Mouse (Mus musculus) limb, embryonic 13.5 days (tissue): ENCODE measurements at regions not wholly inside any gene's neighbourhood (a gene's known extent, or its start where the extent isn't known, plus 50 kb on each side); places are given as distances from the start of the nearest gene placed in this dataset.

Experiments used
- ATAC-seq: fragments of 200-750 bp; cut with Nextera tagmentation; 2 replicates; pipeline ENCODE4 v1.8.0; 2017; ENCODE audit warnings: low read depth, moderate number of reproducible peaks, moderate TSS enrichment; ENCODE audit not compliant: low FRiP score
- H3K27ac ChIP-seq: fragments of 300-500 bp; sonication (generic); 2 replicates; pipeline ENCODE4 v1.5.1; 2015; ENCODE audit warnings: inconsistent platforms, mild to moderate bottlenecking, moderate library complexity
- H3K27me3 ChIP-seq: fragments of 300-500 bp; sonication (generic); 2 replicates; pipeline ENCODE4 v1.6.1; 2015; ENCODE audit warnings: mild to moderate bottlenecking, inconsistent platforms
- H3K36me3 ChIP-seq: fragments of 300-500 bp; sonication (generic); 2 replicates; pipeline ENCODE4 v1.6.1; 2015; ENCODE audit warnings: inconsistent platforms, mild to moderate bottlenecking, moderate library complexity
- H3K4me1 ChIP-seq: fragments of 300-500 bp; sonication (generic); 2 replicates; pipeline ENCODE4 v1.6.1; 2015; ENCODE audit warnings: inconsistent platforms
- H3K4me2 ChIP-seq: fragments of 300-500 bp; sonication (generic); replicated peaks from 2 replicates; pipeline ENCODE4 v1.6.1; 2015; ENCODE audit warnings: inconsistent platforms, mild to moderate bottlenecking, moderate library complexity
- H3K4me3 ChIP-seq: fragments of 300-500 bp; sonication (generic); 2 replicates; pipeline ENCODE4 v1.5.1; 2015; ENCODE audit warnings: moderate library complexity, mild to moderate bottlenecking, inconsistent platforms
- H3K9ac ChIP-seq: fragments of 300-500 bp; sonication (generic); 2 replicates; pipeline ENCODE4 v1.6.1; 2015; ENCODE audit warnings: mild to moderate bottlenecking, inconsistent platforms
- H3K9me3 ChIP-seq: fragments of 300-500 bp; sonication (generic); 2 replicates; pipeline ENCODE4 v1.6.1; 2016; ENCODE audit warnings: inconsistent platforms
- WGBS: fragments of 180-500 bp; shearing (Covaris S2); methylation state at CpG from one replicate; pipeline ENCODE4 v1.1.7; 2015; 5-methylcytosine and 5-hydroxymethylcytosine counted together

GRCm38 (mm10) chr5:12937052-12937451, 188.2 kb upstream of the Sema3a start:
- H3K27ac ChIP-seq: no peak overlapping the region
- H3K4me3 ChIP-seq: no peak overlapping the region
- H3K9ac ChIP-seq: no peak overlapping the region
- H3K4me2 ChIP-seq: no peak overlapping the region
- no peaks in the 10 kb centered on the region for H3K36me3 ChIP-seq
- no peaks in the 10 kb centered on the region for H3K27me3 ChIP-seq
- peaks cover 4% of the 10 kb centered on the region; the same call in 1 of the 2 replicates for H3K4me1 ChIP-seq
- 50% methylated on average over 5 of the region's 5 CpGs for WGBS
- no peaks in the 10 kb centered on the region for H3K9me3 ChIP-seq
- ATAC-seq: no peak

GRCm38 (mm10) chr5:12938162-12938852, 186.9 kb upstream of the Sema3a start:
- no peak overlapping the region for H3K27ac ChIP-seq
- no peak overlapping the region for H3K4me2 ChIP-seq
- no peaks in the 10 kb centered on the region for H3K36me3 ChIP-seq
- H3K27me3 ChIP-seq: no peaks in the 10 kb centered on the region
- 91% methylated on average over 2 of the region's 2 CpGs for WGBS
- H3K9me3 ChIP-seq: no peaks in the 10 kb centered on the region
- H3K9ac ChIP-seq: no peak overlapping the region
- peaks cover 4% of the 10 kb centered on the region; the same call in 1 of the 2 replicates for H3K4me1 ChIP-seq
- ATAC-seq: no peak
- H3K4me3 ChIP-seq: no peak overlapping the region

GRCm38 (mm10) chr5:12944554-12944953, 180.7 kb upstream of the Sema3a start:
- H3K4me1 ChIP-seq: peaks cover 11% of the 10 kb centered on the region; the same call in 1 of the 2 replicates
- no peak overlapping the region for H3K27ac ChIP-seq
- no peaks in the 10 kb centered on the region for H3K27me3 ChIP-seq
- no peak overlapping the region for H3K4me3 ChIP-seq
- WGBS: 74% methylated on average over 5 of the region's 5 CpGs
- no peaks in the 10 kb centered on the region for H3K9me3 ChIP-seq
- no peak overlapping the region for H3K9ac ChIP-seq
- ATAC-seq: no peak
- H3K36me3 ChIP-seq: no peaks in the 10 kb centered on the region
- no peak overlapping the region for H3K4me2 ChIP-seq

GRCm38 (mm10) chr5:12948472-12948871, 176.7 kb upstream of the Sema3a start:
- no peak for ATAC-seq

GRCm38 (mm10) chr5:12970987-12971386, 154.2 kb upstream of the Sema3a start:
- H3K9me3 ChIP-seq: no peaks in the 10 kb centered on the region
- WGBS: 42% methylated on average over 5 of the region's 5 CpGs
- no peak for ATAC-seq

More at GRCm38 (mm10) chr5:12948472-12948871, 176.7 kb upstream of the Sema3a start:
- no peaks in the 10 kb centered on the region for H3K27me3 ChIP-seq
- no peak overlapping the region for H3K4me3 ChIP-seq
- H3K9ac ChIP-seq: no peak overlapping the region
- no peak overlapping the region for H3K4me2 ChIP-seq
- 44% methylated on average over 2 of the region's 2 CpGs for WGBS
- no peaks in the 10 kb centered on the region for H3K36me3 ChIP-seq
- no peak overlapping the region for H3K27ac ChIP-seq
- peaks cover 11% of the 10 kb centered on the region; the same call in 1 of the 2 replicates for H3K4me1 ChIP-seq
- no peaks in the 10 kb centered on the region for H3K9me3 ChIP-seq

GRCm38 (mm10) chr5:12973701-12974100, 151.5 kb upstream of the Sema3a start:
- Histone ChIP-seq H3K9ac (no peak overlapping the region), H3K9me3 (no peaks in the 10 kb centered on the region), H3K36me3 (no peaks in the 10 kb centered on the region), H3K27ac (no peak overlapping the region), H3K4me2 (no peak overlapping the region), H3K27me3 (no peaks in the 10 kb centered on the region), H3K4me1 (no peaks in the 10 kb centered on the region), H3K4me3 (no peak overlapping the region)
- 60% methylated on average over 3 of the region's 3 CpGs for WGBS
- no peak for ATAC-seq

More at GRCm38 (mm10) chr5:12970987-12971386, 154.2 kb upstream of the Sema3a start:
- no peak overlapping the region for H3K27ac ChIP-seq
- H3K4me1 ChIP-seq: no peaks in the 10 kb centered on the region
- H3K36me3 ChIP-seq: no peaks in the 10 kb centered on the region
- H3K27me3 ChIP-seq: no peaks in the 10 kb centered on the region
- no peak overlapping the region for H3K9ac ChIP-seq
- no peak overlapping the region for H3K4me2 ChIP-seq
- no peak overlapping the region for H3K4me3 ChIP-seq

- ATAC-seq: no peak
Measured at GRCm38 (mm10) chr5:12976015-12976742, 149.0 kb upstream of the Sema3a start.

GRCm38 (mm10) chr5:12977875-12978274, 147.3 kb upstream of the Sema3a start:
- H3K27me3 ChIP-seq: no peaks in the 10 kb centered on the region
- no peak overlapping the region for H3K4me2 ChIP-seq
- WGBS: 82% methylated on average over 2 of the region's 2 CpGs
- H3K27ac ChIP-seq: no peak overlapping the region
- no peak overlapping the region for H3K9ac ChIP-seq
- ATAC-seq: no peak
- H3K4me1 ChIP-seq: no peaks in the 10 kb centered on the region
- H3K9me3 ChIP-seq: no peaks in the 10 kb centered on the region
- no peaks in the 10 kb centered on the region for H3K36me3 ChIP-seq
- H3K4me3 ChIP-seq: no peak overlapping the region

More at GRCm38 (mm10) chr5:12976015-12976742, 149.0 kb upstream of the Sema3a start:
- Histone ChIP-seq H3K9ac (no peak overlapping the region), H3K4me3 (no peak overlapping the region), H3K4me2 (no peak overlapping the region), H3K27ac (no peak overlapping the region), H3K27me3 (no peaks in the 10 kb centered on the region), H3K4me1 (no peaks in the 10 kb centered on the region), H3K36me3 (no peaks in the 10 kb centered on the region), H3K9me3 (no peaks in the 10 kb centered on the region)
- WGBS: 82% methylated on average over 8 of the region's 8 CpGs

GRCm38 (mm10) chr5:12993826-12994225, 131.4 kb upstream of the Sema3a start:
- Histone ChIP-seq H3K9me3 (no peaks in the 10 kb centered on the region), H3K27me3 (no peaks in the 10 kb centered on the region), H3K4me1 (0 out of 2 replicates have a peak, but pooled peaks cover 9% of the 10 kb centered on the region), H3K36me3 (no peaks in the 10 kb centered on the region), H3K9ac (no peak overlapping the region), H3K4me2 (no peak overlapping the region), H3K27ac (no peak overlapping the region), H3K4me3 (no peak overlapping the region)
- ATAC-seq: peak; percentile 76; the same call in 1 of the 2 replicates
- 78% methylated on average over 1 of the region's 1 CpGs for WGBS

GRCm38 (mm10) chr5:12997440-12997839, 127.8 kb upstream of the Sema3a start:
- H3K9me3 ChIP-seq: no peaks in the 10 kb centered on the region
- ATAC-seq: no peak
- WGBS: 86% methylated on average over 6 of the region's 6 CpGs
- no peak overlapping the region for H3K27ac ChIP-seq
- H3K9ac ChIP-seq: no peak overlapping the region
- H3K4me3 ChIP-seq: no peak overlapping the region
- no peak overlapping the region for H3K4me2 ChIP-seq
- no peaks in the 10 kb centered on the region for H3K27me3 ChIP-seq
- H3K4me1 ChIP-seq: 0 out of 2 replicates have a peak, but pooled peaks cover 4% of the 10 kb centered on the region
- H3K36me3 ChIP-seq: no peaks in the 10 kb centered on the region

- no peak overlapping the region for H3K4me2 ChIP-seq
- H3K27ac ChIP-seq: no peak overlapping the region
- H3K4me1 ChIP-seq: peaks cover 7% of the 10 kb centered on the region
- H3K36me3 ChIP-seq: no peaks in the 10 kb centered on the region
- no peaks in the 10 kb centered on the region for H3K27me3 ChIP-seq
- no peak for ATAC-seq
- no peak overlapping the region for H3K4me3 ChIP-seq
- H3K9me3 ChIP-seq: no peaks in the 10 kb centered on the region
- 28% methylated on average over 6 of the region's 6 CpGs for WGBS
- H3K9ac ChIP-seq: no peak overlapping the region
Measured at GRCm38 (mm10) chr5:13007132-13007531, 118.1 kb upstream of the Sema3a start.

- Histone ChIP-seq H3K36me3 (no peaks in the 10 kb centered on the region), H3K9me3 (peaks cover 4% of the 10 kb centered on the region; the same call in 1 of the 2 replicates), H3K4me2 (no peak overlapping the region), H3K4me3 (no peak overlapping the region), H3K4me1 (no peaks in the 10 kb centered on the region), H3K27me3 (no peaks in the 10 kb centered on the region), H3K27ac (no peak overlapping the region), H3K9ac (no peak overlapping the region)
- 52% methylated on average over 3 of the region's 3 CpGs for WGBS
- ATAC-seq: no peak
Measured at GRCm38 (mm10) chr5:13022270-13022669, 102.9 kb upstream of the Sema3a start.
